In genomic region chr12:91511766-91512165, GRCm38 (mm10) we compare ENCODE assay signal across 16 mouse cellular contexts.
DNase-seq lines count a peak whose midpoint lies in the region; ATAC-seq lines count a peak whose summit lies in the region.
"Had no signal": no experiment of that assay in that cellular context is flagged by ENCODE, and none has a peak within 500 bp of the region (broad histone marks: within the 10 kb centered on the region; RNA-seq: fewer than 3 reads in every experiment).

No protein-coding gene starts in this region.

- no peaks in the 10 kb centered on the region for H3K36me3 ChIP-seq in hindbrain, embryonic 11.5 days (ENCODE audit: control insufficient read depth, insufficient read depth, low read length)
- H3K36me3 ChIP-seq in hindbrain, embryonic 16.5 days (ENCODE audit: control insufficient read depth, insufficient read depth, low read length) = no peaks in the 10 kb centered on the region
- H3K36me3 ChIP-seq in forebrain, embryonic 13.5 days (ENCODE audit: poor library complexity, severe bottlenecking) = no peaks in the 10 kb centered on the region
- no peaks in the 10 kb centered on the region for H3K36me3 ChIP-seq in midbrain, embryonic 15.5 days (replicated peaks)
- H3K36me3 ChIP-seq: G1E; heart, embryonic 15.5 days; neural tube, embryonic 15.5 days had no signal

- peak; percentile 13 for DNase-seq in hindbrain, embryonic 11.5 days (ENCODE audit: low spot score)
- peak; percentile 27 to 45 for DNase-seq in right cerebral cortex, postnatal 10 days (ENCODE audit: low spot score in 2 of 2)
- no peak for DNase-seq in right cerebral cortex, postnatal 14 days
- DNase-seq in left cerebral cortex, postnatal 14 days (ENCODE audit: low spot score in 2 of 2) = no peak
- DNase-seq in kidney, adult 11 months = no peak
- DNase-seq: adrenal gland, postnatal 14 days; cerebellum, adult 9-11 months; heart, adult 18-20 months; lung, postnatal 4 days had no signal

- H3K4me2 ChIP-seq in hindbrain, embryonic 11.5 days (replicated peaks; ENCODE audit: low read depth, low read length) = no peak overlapping the region
- no peak overlapping the region for H3K4me2 ChIP-seq in hindbrain, embryonic 16.5 days (ENCODE audit: low read length)
- H3K4me2 ChIP-seq in forebrain, embryonic 13.5 days = no peak overlapping the region
- no peak overlapping the region for H3K4me2 ChIP-seq in midbrain, embryonic 15.5 days
- H3K4me2 ChIP-seq: heart, embryonic 15.5 days; neural tube, embryonic 15.5 days had no signal

- 36% methylated on average over 3 of the region's 3 CpGs for WGBS in hindbrain, embryonic 11.5 days
- 27% methylated on average over 3 of the region's 3 CpGs for WGBS in hindbrain, embryonic 16.5 days
- WGBS in forebrain, embryonic 13.5 days = 22% methylated on average over 3 of the region's 3 CpGs
- WGBS in midbrain, embryonic 15.5 days = 25% methylated on average over 3 of the region's 3 CpGs

- no peak overlapping the region for H3K4me3 ChIP-seq in hindbrain, embryonic 11.5 days (ENCODE audit: low read depth, low read length)
- no peak overlapping the region for H3K4me3 ChIP-seq in hindbrain, embryonic 16.5 days (ENCODE audit: low read length)
- H3K4me3 ChIP-seq in forebrain, embryonic 13.5 days = no peak overlapping the region
- H3K4me3 ChIP-seq in midbrain, embryonic 15.5 days = no peak overlapping the region
- H3K4me3 ChIP-seq: heart, embryonic 15.5 days; left cerebral cortex, adult 2 months; neural tube, embryonic 15.5 days had no signal

- H3K27ac ChIP-seq in hindbrain, embryonic 11.5 days (ENCODE audit: low read depth, low read length) = no peak overlapping the region
- no peak overlapping the region for H3K27ac ChIP-seq in hindbrain, embryonic 16.5 days (ENCODE audit: low read depth, low read length)
- H3K27ac ChIP-seq in forebrain, embryonic 13.5 days = no peak overlapping the region
- H3K27ac ChIP-seq in midbrain, embryonic 15.5 days = no peak overlapping the region
- H3K27ac ChIP-seq: heart, embryonic 15.5 days; left cerebral cortex, adult 2 months; neural tube, embryonic 15.5 days had no signal

- no peak for ATAC-seq in hindbrain, embryonic 11.5 days (ENCODE audit: low FRiP score)
- ATAC-seq in hindbrain, embryonic 16.5 days = no peak
- peak; percentile 73 for ATAC-seq in forebrain, embryonic 13.5 days
- ATAC-seq in midbrain, embryonic 15.5 days (replicated peaks) = peak; percentile 84

- no peaks in the 10 kb centered on the region for H3K9me3 ChIP-seq in hindbrain, embryonic 11.5 days (ENCODE audit: control insufficient read depth, low read length)
- H3K9me3 ChIP-seq in hindbrain, embryonic 16.5 days (ENCODE audit: control insufficient read depth, low read length) = no peaks in the 10 kb centered on the region
- H3K9me3 ChIP-seq in forebrain, embryonic 13.5 days (replicated peaks) = no peaks in the 10 kb centered on the region
- H3K9me3 ChIP-seq in midbrain, embryonic 15.5 days = no peaks in the 10 kb centered on the region
- H3K9me3 ChIP-seq: G1E; heart, embryonic 15.5 days; neural tube, embryonic 15.5 days had no signal

- H3K27me3 ChIP-seq in hindbrain, embryonic 11.5 days (ENCODE audit: control insufficient read depth, insufficient read depth, low read length) = no peaks in the 10 kb centered on the region
- no peaks in the 10 kb centered on the region for H3K27me3 ChIP-seq in hindbrain, embryonic 16.5 days (replicated peaks; ENCODE audit: control insufficient read depth, insufficient read depth, low read length)
- no peaks in the 10 kb centered on the region for H3K27me3 ChIP-seq in forebrain, embryonic 13.5 days
- H3K27me3 ChIP-seq in midbrain, embryonic 15.5 days (replicated peaks) = no peaks in the 10 kb centered on the region
- H3K27me3 ChIP-seq: heart, embryonic 15.5 days; neural tube, embryonic 15.5 days had no signal

- H3K4me1 ChIP-seq in hindbrain, embryonic 11.5 days (replicated peaks; ENCODE audit: control insufficient read depth, insufficient read depth, low read length) = no peaks in the 10 kb centered on the region
- no peaks in the 10 kb centered on the region for H3K4me1 ChIP-seq in hindbrain, embryonic 16.5 days (ENCODE audit: control insufficient read depth, insufficient read depth, low read depth, low read length)
- H3K4me1 ChIP-seq in forebrain, embryonic 13.5 days = peaks cover 14% of the 10 kb centered on the region
- peaks cover 4% of the 10 kb centered on the region for H3K4me1 ChIP-seq in midbrain, embryonic 15.5 days
- H3K4me1 ChIP-seq: heart, embryonic 15.5 days; neural tube, embryonic 15.5 days had no signal

- intact Hi-C loops in left cerebral cortex, postnatal 14 days (cut with DNase I) = no loop called here

- no peak overlapping the region for H3K9ac ChIP-seq in hindbrain, embryonic 11.5 days (ENCODE audit: low read depth, low read length)
- no peak overlapping the region for H3K9ac ChIP-seq in hindbrain, embryonic 16.5 days (ENCODE audit: low read depth, low read length)
- H3K9ac ChIP-seq in forebrain, embryonic 13.5 days = no peak overlapping the region
- H3K9ac ChIP-seq in midbrain, embryonic 15.5 days = no peak overlapping the region
- H3K9ac ChIP-seq: heart, embryonic 15.5 days; neural tube, embryonic 15.5 days had no signal

Comparison
In these comparisons a context has a peak if more than half of its experiments do, and no peak if none do; other contexts are left out.
1. DNase-seq: peak in hindbrain, embryonic 11.5 days (single experiment) and right cerebral cortex, postnatal 10 days (2 of 2); none in right cerebral cortex, postnatal 14 days (single experiment), left cerebral cortex, postnatal 14 days (0 of 2) and kidney, adult 11 months (single experiment).
2. ATAC-seq: peak in forebrain, embryonic 13.5 days (single experiment) and midbrain, embryonic 15.5 days (single experiment); none in hindbrain, embryonic 11.5 days (single experiment) and hindbrain, embryonic 16.5 days (single experiment).